In genomic region chr8:86918093-86918492, GRCm38 (mm10) we compare ENCODE assay signal across 28 mouse cellular contexts.
"Had no signal": no experiment of that assay in that cellular context is flagged by ENCODE, and none has a peak within 500 bp of the region (broad histone marks: within the 10 kb centered on the region; RNA-seq: fewer than 3 reads in every experiment).

No protein-coding gene starts in this region.

- ATAC-seq: forebrain, embryonic 13.5 days; forebrain, embryonic 14.5 days; forebrain, embryonic 15.5 days; forebrain, embryonic 16.5 days; forebrain, postnatal 0 days had no signal

- H3K27me3 ChIP-seq: embryonic facial prominence, embryonic 12.5 days; embryonic facial prominence, embryonic 13.5 days; embryonic facial prominence, embryonic 15.5 days; forebrain, embryonic 12.5 days; forebrain, embryonic 15.5 days had no signal

- H3K4me1 ChIP-seq: embryonic facial prominence, embryonic 13.5 days; embryonic facial prominence, embryonic 15.5 days had no signal

- H3K4me3 ChIP-seq: embryonic facial prominence, embryonic 10.5 days; embryonic facial prominence, embryonic 12.5 days; embryonic facial prominence, embryonic 13.5 days; embryonic facial prominence, embryonic 15.5 days; erythroblast, embryonic 14.5 days; forebrain, embryonic 10.5 days; forebrain, embryonic 12.5 days; forebrain, embryonic 13.5 days; forebrain, embryonic 15.5 days; gastrocnemius, adult 2 months; heart, adult 2 months had no signal

- H3K36me3 ChIP-seq: embryonic facial prominence, embryonic 10.5 days; embryonic facial prominence, embryonic 12.5 days; embryonic facial prominence, embryonic 13.5 days; embryonic facial prominence, embryonic 15.5 days; forebrain, embryonic 10.5 days; forebrain, embryonic 12.5 days; forebrain, embryonic 15.5 days had no signal

- H3K4me2 ChIP-seq: embryonic facial prominence, embryonic 12.5 days; embryonic facial prominence, embryonic 13.5 days; embryonic facial prominence, embryonic 15.5 days; forebrain, embryonic 12.5 days; forebrain, embryonic 13.5 days; forebrain, embryonic 15.5 days had no signal

- DNase-seq: cerebellum, adult 2 months; cerebellum, adult 8-10 months; cerebellum, adult 9-10 months; cerebellum, adult 9-11 months; cerebellum, postnatal 10 days; cerebellum, postnatal 14 days; cerebellum, postnatal 25 days; cerebellum, postnatal 36 days; embryo, embryonic 11 days; forebrain, postnatal 0 days; gastrocnemius, adult 2 months; gastrocnemius, postnatal 10 days; gastrocnemius, postnatal 14 days; gastrocnemius, postnatal 25 days; gastrocnemius, postnatal 36 days; heart, adult 18-20 months; heart, adult 2 months had no signal

- H3K9me3 ChIP-seq: embryonic facial prominence, embryonic 10.5 days; embryonic facial prominence, embryonic 12.5 days; embryonic facial prominence, embryonic 13.5 days; embryonic facial prominence, embryonic 15.5 days; forebrain, embryonic 10.5 days; forebrain, embryonic 12.5 days; forebrain, embryonic 13.5 days; forebrain, embryonic 15.5 days had no signal

- H3K9ac ChIP-seq: embryonic facial prominence, embryonic 12.5 days; embryonic facial prominence, embryonic 13.5 days; embryonic facial prominence, embryonic 15.5 days; forebrain, embryonic 12.5 days; forebrain, embryonic 13.5 days; forebrain, embryonic 15.5 days; forebrain, postnatal 0 days had no signal

- H3K27ac ChIP-seq: embryonic facial prominence, embryonic 10.5 days; embryonic facial prominence, embryonic 12.5 days; embryonic facial prominence, embryonic 13.5 days; embryonic facial prominence, embryonic 15.5 days; forebrain, embryonic 10.5 days; forebrain, embryonic 12.5 days; forebrain, embryonic 13.5 days; forebrain, embryonic 15.5 days; gastrocnemius, adult 2 months; heart, adult 2 months had no signal
